Mouse (Mus musculus) lung, embryonic 14.5 days (tissue): ENCODE measurements around the gene Poldip2. TPM values are rescaled to one million over a fixed set of nuclear protein-coding genes. Genes with fewer than 3 reads are reported as not detected.

Experiments
- ATAC-seq: fragments of 200-750 bp; cut with Nextera tagmentation; 2 replicates; pipeline ENCODE4 v1.8.0; 2017; ENCODE audit warnings: mild to moderate bottlenecking, moderate TSS enrichment, moderate library complexity; ENCODE audit not compliant: insufficient read depth
- DNase-seq: peaks from one replicate; pipeline ENCODE4 v3.0.0-alpha.2; 2015
- H3K27ac ChIP-seq: fragments of 300-500 bp; sonication (generic); 2 replicates; pipeline ENCODE4 v1.5.1; 2014; ENCODE audit warnings: low read depth, mild to moderate bottlenecking, moderate library complexity
- H3K27me3 ChIP-seq: fragments of 300-500 bp; sonication (generic); 2 replicates; pipeline ENCODE4 v1.6.1; 2014; ENCODE audit warnings: low read length, control low read depth; ENCODE audit not compliant: insufficient read depth
- H3K36me3 ChIP-seq: fragments of 300-500 bp; sonication (generic); 2 replicates; pipeline ENCODE4 v1.6.1; 2014; ENCODE audit warnings: control low read depth; ENCODE audit not compliant: insufficient read depth
- H3K4me1 ChIP-seq: fragments of 300-500 bp; sonication (generic); 2 replicates; pipeline ENCODE4 v1.6.1; 2014; ENCODE audit warnings: antibody characterized with exemption, control low read depth; ENCODE audit not compliant: insufficient read depth
- H3K4me2 ChIP-seq: fragments of 300-500 bp; sonication (generic); 2 replicates; pipeline ENCODE4 v1.6.1; 2014; ENCODE audit warnings: mild to moderate bottlenecking
- H3K4me3 ChIP-seq: fragments of 300-500 bp; sonication (generic); 2 replicates; pipeline ENCODE4 v1.5.1; 2014; ENCODE audit warnings: low read depth, low read length
- H3K9ac ChIP-seq: fragments of 300-500 bp; sonication (generic); 2 replicates; pipeline ENCODE4 v1.6.1; 2014
- H3K9me3 ChIP-seq: fragments of 300-500 bp; sonication (generic); 2 replicates; pipeline ENCODE4 v1.6.1; 2016; ENCODE audit warnings: low read depth, low read length, control low read depth
- CTCF ChIP-seq: IDR thresholded peaks from 2 replicates; pipeline ENCODE4 v1.5.1; 2016; ENCODE audit warnings: antibody characterized with exemption, low read depth
- WGBS: fragments of 180-500 bp; shearing (Covaris S2); extraction: QIAGEN DNeasy Blood & Tissue Kit; methylation state at CpG from one replicate; pipeline ENCODE4 v1.1.7; 2014; 5-methylcytosine and 5-hydroxymethylcytosine counted together
- polyA plus RNA-seq: library from polyadenylated mRNA; unstranded; fragments of >200 nt; fragmentation: Nextera tagmentation; extraction: Ambion mirVana; gene quantifications from 2 replicates; pipeline ENCODE4 v1.2.1, GENCODE M21; 2014

Gene Poldip2
- polyA plus RNA-seq, 1 experiment from 2014 or later = 148 TPM

DNA sequence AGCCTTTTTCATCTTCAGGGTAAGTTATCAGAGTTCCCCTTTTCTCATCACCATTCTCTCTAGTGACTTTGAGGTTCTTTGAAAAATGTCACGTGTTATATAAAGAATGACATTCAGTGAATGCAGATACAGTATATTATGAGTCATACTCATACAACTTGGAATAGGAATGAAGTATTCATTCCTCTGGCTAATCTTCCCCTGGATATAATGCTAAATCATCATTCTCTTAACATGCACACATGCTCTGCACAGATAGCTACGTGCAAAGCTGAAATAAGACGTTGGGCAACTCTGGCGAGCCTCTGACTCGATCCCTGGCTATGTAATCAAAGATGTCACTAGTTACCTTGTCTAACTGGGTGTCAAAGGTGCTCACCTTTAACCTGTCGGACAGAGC, 59.9 kb downstream of the Poldip2 start:
- DNase-seq (no peak), ATAC-seq (no peak)
- Histone ChIP-seq H3K27me3 (no peaks in the 10 kb centered on the region), H3K9me3 (no peaks in the 10 kb centered on the region), H3K4me1 (no peaks in the 10 kb centered on the region), H3K4me3 (no peak overlapping the region), H3K4me2 (no peak overlapping the region), H3K36me3 (peaks cover 38% of the 10 kb centered on the region), H3K9ac (no peak overlapping the region), H3K27ac (no peak overlapping the region)
- 80% methylated on average over 6 of the region's 6 CpGs for WGBS
- no peak for TF ChIP-seq CTCF

Other genes starting within 250 kb of the Poldip2 start
- gene BC030499, start 221.4 kb upstream of the Poldip2 start, polyA plus RNA-seq = 0.45 and 0.66 TPM in 2 replicates
- gene Spag5, start 210.7 kb upstream of the Poldip2 start, polyA plus RNA-seq = 54.2 and 59.8 TPM in 2 replicates
- 4.4 and 5.0 TPM in 2 replicates for gene Aldoc, start 189.2 kb upstream of the Poldip2 start, polyA plus RNA-seq
- 69.9 and 76.0 TPM in 2 replicates for gene Pigs, start 183.8 kb upstream of the Poldip2 start, polyA plus RNA-seq
- gene Unc119, start 168.7 kb upstream of the Poldip2 start, polyA plus RNA-seq = 36.8 and 43.1 TPM in 2 replicates
- not detected in 2 replicates for gene Foxn1, start 125.6 kb upstream of the Poldip2 start, polyA plus RNA-seq
- not detected in 2 replicates for gene Slc13a2, start 90.0 kb upstream of the Poldip2 start, polyA plus RNA-seq
- 13.5 and 14.3 TPM in 2 replicates for gene Slc46a1, start 46.5 kb upstream of the Poldip2 start, polyA plus RNA-seq
- 1.2 and 1.4 TPM in 2 replicates for gene Sarm1, start 14.4 kb upstream of the Poldip2 start, polyA plus RNA-seq
- 0.20 and 0.50 TPM in 2 replicates for gene Vtn, start 13.1 kb upstream of the Poldip2 start, polyA plus RNA-seq
- not detected in 2 replicates for gene Sebox, start 8.7 kb upstream of the Poldip2 start, polyA plus RNA-seq
- 47.0 and 53.3 TPM in 2 replicates for gene Tmem199, start within 50 bp of the Poldip2 start, polyA plus RNA-seq
- gene Tnfaip1, start 24.1 kb downstream of the Poldip2 start, polyA plus RNA-seq = 82.9 and 85.2 TPM in 2 replicates
- gene Ift20, start 24.2 kb downstream of the Poldip2 start, polyA plus RNA-seq = 119 and 134 TPM in 2 replicates
- 102 and 108 TPM in 2 replicates for gene Tmem97, start 38.6 kb downstream of the Poldip2 start, polyA plus RNA-seq
- 14.5 and 15.9 TPM in 2 replicates for gene Nlk, start 185.2 kb downstream of the Poldip2 start, polyA plus RNA-seq
- gene Ccnq, start 239.5 kb downstream of the Poldip2 start, polyA plus RNA-seq = 42.4 and 48.0 TPM in 2 replicates